Mouse (Mus musculus) kidney, embryonic 15.5 days (tissue): Measurements from ENCODE around the gene Camta1. TPM values are rescaled to one million over a fixed set of nuclear protein-coding genes. Genes with fewer than 3 reads are reported as not detected.

ENCODE experiments used
- ATAC-seq: fragments of 200-750 bp; cut with Nextera tagmentation; replicated peaks from 2 replicates; pipeline ENCODE4 v1.8.0; 2017; ENCODE audit warnings: moderate TSS enrichment; ENCODE audit not compliant: low FRiP score
- H3K27ac ChIP-seq: fragments of 300-500 bp; sonication (generic); 2 replicates; pipeline ENCODE4 v1.5.1; 2015; ENCODE audit warnings: mild to moderate bottlenecking, inconsistent platforms
- H3K27me3 ChIP-seq: fragments of 300-500 bp; sonication (generic); 2 replicates; pipeline ENCODE4 v1.6.1; 2015; ENCODE audit warnings: inconsistent platforms
- H3K36me3 ChIP-seq: fragments of 300-500 bp; sonication (generic); 2 replicates; pipeline ENCODE4 v1.6.1; 2015; ENCODE audit warnings: inconsistent platforms
- H3K4me1 ChIP-seq: fragments of 300-500 bp; sonication (generic); 2 replicates; pipeline ENCODE4 v1.6.1; 2015; ENCODE audit warnings: inconsistent platforms
- H3K4me2 ChIP-seq: fragments of 300-500 bp; sonication (generic); 2 replicates; pipeline ENCODE4 v1.6.1; 2015; ENCODE audit warnings: moderate library complexity, mild to moderate bottlenecking, inconsistent platforms
- H3K4me3 ChIP-seq: fragments of 300-500 bp; sonication (generic); replicated peaks from 2 replicates; pipeline ENCODE4 v1.5.1; 2015; ENCODE audit warnings: mild to moderate bottlenecking, inconsistent platforms
- H3K9ac ChIP-seq: fragments of 300-500 bp; sonication (generic); 2 replicates; pipeline ENCODE4 v1.6.1; 2015; ENCODE audit warnings: mild to moderate bottlenecking, inconsistent platforms
- H3K9me3 ChIP-seq: fragments of 300-500 bp; sonication (generic); replicated peaks from 2 replicates; pipeline ENCODE4 v1.6.1; 2016; ENCODE audit warnings: inconsistent platforms
- WGBS: fragments of 180-500 bp; shearing (Covaris S2); methylation state at CpG from one replicate; pipeline ENCODE4 v1.1.7; 2015; ENCODE audit warnings: mixed read lengths; 5-methylcytosine and 5-hydroxymethylcytosine counted together
- polyA plus RNA-seq: library from polyadenylated mRNA; unstranded; fragments of >200 nt; fragmentation: Nextera tagmentation; extraction: Ambion mirVana; gene quantifications from 2 replicates; pipeline ENCODE4 v1.2.1, GENCODE M21; 2015

The Camta1 gene
- polyA plus RNA-seq, 1 experiment from 2014 or later = 87.9 TPM

DNA sequence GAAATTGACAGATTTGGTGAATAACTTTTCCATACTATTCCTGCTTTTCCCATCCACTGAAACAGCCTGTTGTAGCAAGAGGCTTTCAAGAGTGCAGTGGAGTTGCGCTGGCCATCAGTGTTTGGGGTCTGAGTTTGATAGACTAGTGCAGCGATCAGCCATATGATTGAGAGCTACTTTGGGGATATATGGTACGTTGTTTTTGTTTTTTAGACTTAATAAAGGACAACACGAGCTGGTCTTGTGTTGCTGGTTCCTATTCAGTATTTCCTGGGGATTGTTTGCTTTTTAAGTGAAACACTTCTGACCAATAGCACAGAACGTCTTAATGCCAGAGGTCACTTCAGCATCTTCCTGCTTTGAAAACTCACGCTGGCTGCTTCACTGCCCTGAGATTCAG, 993.5 kb downstream of the Camta1 start:
- H3K4me2 ChIP-seq = no peak overlapping the region
- no peaks in the 10 kb centered on the region for H3K27me3 ChIP-seq
- no peaks in the 10 kb centered on the region for H3K9me3 ChIP-seq
- no peak overlapping the region for H3K4me3 ChIP-seq
- H3K9ac ChIP-seq = no peak overlapping the region
- 77% methylated on average over 6 of the region's 6 CpGs for WGBS
- peaks cover 37% of the 10 kb centered on the region for H3K36me3 ChIP-seq
- no peak overlapping the region for H3K27ac ChIP-seq
- H3K4me1 ChIP-seq = peaks cover 33% of the 10 kb centered on the region
- ATAC-seq = no peak

Other genes starting within 250 kb of the Camta1 start
- 77.6 and 78.3 TPM in 2 replicates for gene Dnajc11, start 71.8 kb upstream of the Camta1 start, polyA plus RNA-seq
- 39.2 and 44.8 TPM in 2 replicates for gene Thap3, start 127.1 kb upstream of the Camta1 start, polyA plus RNA-seq
- gene Phf13, start 134.4 kb upstream of the Camta1 start, polyA plus RNA-seq = 31.2 and 32.1 TPM in 2 replicates
- gene Klhl21, start 146.9 kb upstream of the Camta1 start, polyA plus RNA-seq = 11.7 and 12.5 TPM in 2 replicates
- 17.7 and 23.8 TPM in 2 replicates for gene Zbtb48, start 165.8 kb upstream of the Camta1 start, polyA plus RNA-seq
- 0.45 and 0.86 TPM in 2 replicates for gene Tas1r1, start 176.7 kb upstream of the Camta1 start, polyA plus RNA-seq
- gene Nol9, start 177.4 kb upstream of the Camta1 start, polyA plus RNA-seq = 33.5 and 36.8 TPM in 2 replicates
- gene Plekhg5, start 210.6 kb upstream of the Camta1 start, polyA plus RNA-seq = 19.8 and 20.9 TPM in 2 replicates